Mouse (Mus musculus): ENCODE results near the gene Smg7. TPM values are rescaled to one million over a fixed set of nuclear protein-coding genes. Genes with fewer than 3 reads are reported as not detected.

The Smg7 gene
- polyA plus RNA-seq, 1 experiment from 2014 or later: 16.7 TPM

DNA sequence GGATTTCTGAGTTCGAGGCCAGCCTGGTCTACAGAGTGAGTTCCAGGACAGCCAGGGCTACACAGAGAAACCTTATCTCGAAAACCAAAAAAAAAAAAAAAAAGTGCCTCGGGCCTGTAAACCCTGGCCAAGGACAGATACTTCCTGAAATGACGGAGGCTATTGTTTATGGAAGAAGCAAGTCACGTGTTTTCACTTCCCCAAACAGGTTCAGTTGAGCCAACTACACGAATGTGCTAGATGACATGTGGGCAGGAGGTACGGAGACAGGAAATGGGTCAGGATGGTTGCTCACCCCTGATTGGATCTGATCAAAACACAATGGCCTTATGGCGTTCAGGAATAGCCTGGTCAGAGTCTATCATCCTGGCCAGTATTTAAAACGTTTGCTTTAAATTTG is 104.3 kb downstream of the Smg7 start:
- Histone ChIP-seq H3K9me3 (replicated peaks) (no peaks in the 10 kb centered on the region), H3K4me3 (no peak overlapping the region), H3K4me1 (peaks cover 24% of the 10 kb centered on the region), H3K27ac (no peak overlapping the region), H3K4me2 (no peak overlapping the region), H3K27me3 (replicated peaks) (no peaks in the 10 kb centered on the region), H3K9ac (no peak overlapping the region), H3K36me3 (no peaks in the 10 kb centered on the region)
- 18% methylated on average over 9 of the region's 9 CpGs for WGBS (ENCODE audit: insufficient replicate concordance)
- ATAC-seq: peak; percentile 16; the same call in 1 of the 2 replicates

DNA sequence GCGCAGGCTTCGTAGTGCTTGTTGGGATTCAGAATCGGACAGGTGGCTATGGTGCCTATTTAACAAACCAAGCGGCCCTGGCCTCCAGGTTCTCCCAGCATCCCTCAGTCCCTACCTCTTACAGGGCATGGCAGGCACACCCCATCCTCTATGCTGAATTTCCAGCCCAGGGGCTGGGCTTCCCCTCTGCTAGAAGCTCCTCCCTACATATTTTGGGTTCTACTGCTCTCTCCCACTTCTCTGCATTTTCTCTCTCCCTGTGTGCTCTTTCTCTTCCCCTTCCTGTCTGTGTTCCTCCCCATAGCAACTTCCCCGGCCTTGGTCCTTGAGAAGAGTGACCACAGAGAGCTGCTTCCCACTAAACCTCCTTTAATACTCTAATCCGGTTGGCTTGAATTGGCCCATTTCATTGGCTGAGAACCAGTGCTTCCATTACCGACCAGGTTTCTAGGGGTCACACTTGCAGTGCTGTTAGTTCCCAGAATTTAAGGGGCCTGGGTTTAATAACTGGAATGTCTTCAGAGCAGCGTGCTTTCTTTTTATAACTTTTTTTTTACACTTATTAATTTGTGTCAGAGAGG is 105.7 kb downstream of the Smg7 start:
- Histone ChIP-seq H3K4me3 (no peak overlapping the region), H3K27ac (no peak overlapping the region), H3K9ac (no peak overlapping the region), H3K9me3 (replicated peaks) (no peaks in the 10 kb centered on the region), H3K4me1 (peaks cover 24% of the 10 kb centered on the region), H3K4me2 (no peak overlapping the region), H3K27me3 (replicated peaks) (no peaks in the 10 kb centered on the region), H3K36me3 (no peaks in the 10 kb centered on the region)
- 67% methylated on average over 8 of the region's 8 CpGs for WGBS (ENCODE audit: insufficient replicate concordance)
- ATAC-seq: no peak

DNA sequence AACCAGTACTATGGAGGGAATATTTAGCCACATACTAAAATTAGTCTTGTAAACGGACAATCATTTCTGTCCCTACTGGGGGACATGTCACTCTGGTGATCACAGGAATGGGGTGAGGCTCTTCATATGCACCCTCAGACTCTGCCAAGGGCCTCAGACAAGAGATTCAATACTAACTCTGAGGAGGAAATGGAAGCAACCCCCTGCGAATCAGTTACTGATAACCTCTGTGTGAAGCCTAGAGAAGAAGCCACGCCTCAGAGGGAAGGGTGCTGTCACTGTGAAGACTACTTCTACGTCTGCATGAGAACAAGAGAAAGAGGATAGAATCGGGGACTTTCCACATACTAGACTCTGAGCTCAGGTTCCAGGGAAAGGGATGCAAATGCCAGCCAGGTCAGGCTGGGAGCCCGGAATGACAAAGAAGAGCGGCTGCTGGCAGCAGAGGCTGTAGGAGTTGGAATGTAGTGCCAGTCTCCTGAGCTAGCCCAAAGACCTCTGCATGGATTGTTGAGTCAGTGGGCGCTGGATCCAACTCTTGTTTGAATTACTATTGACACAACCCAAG is 106.7 kb downstream of the Smg7 start:
- Histone ChIP-seq H3K4me2 (no peak overlapping the region), H3K36me3 (no peaks in the 10 kb centered on the region), H3K9me3 (replicated peaks) (no peaks in the 10 kb centered on the region), H3K27me3 (replicated peaks) (no peaks in the 10 kb centered on the region), H3K4me1 (peaks cover 27% of the 10 kb centered on the region), H3K4me3 (no peak overlapping the region), H3K27ac (no peak overlapping the region), H3K9ac (no peak overlapping the region)
- WGBS (ENCODE audit: insufficient replicate concordance): 39% methylated on average over 8 of the region's 8 CpGs
- no peak for ATAC-seq

DNA sequence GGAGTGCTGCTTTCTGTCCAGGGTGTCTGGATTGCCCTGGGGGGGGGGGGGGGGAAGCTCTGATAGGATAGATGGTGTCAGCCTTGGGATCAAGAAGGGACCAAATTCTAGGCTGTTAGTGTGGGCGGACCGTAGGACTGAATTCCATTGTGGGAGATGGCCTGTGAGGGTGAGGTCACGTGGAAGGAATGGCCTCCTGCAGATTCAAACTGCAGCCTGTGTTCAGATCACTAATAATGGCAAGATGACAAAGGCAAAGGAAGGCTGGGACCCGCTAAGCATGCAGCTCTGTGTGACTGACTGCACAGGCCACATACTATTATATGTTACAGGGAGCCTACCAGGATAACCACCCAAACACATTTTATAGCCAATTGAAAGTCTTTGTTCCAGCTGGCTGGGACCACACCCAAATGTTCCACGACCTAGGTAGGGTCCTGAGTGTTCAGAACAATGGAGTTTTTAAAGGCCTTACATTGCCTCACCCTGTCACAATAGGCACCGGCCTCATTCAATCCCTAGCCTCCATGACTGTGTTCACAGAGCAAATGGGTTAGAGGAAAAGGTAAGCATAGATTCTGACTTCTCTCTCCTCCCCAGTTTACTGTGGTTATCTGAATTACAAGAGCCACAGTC is 108.8 kb downstream of the Smg7 start:
- Histone ChIP-seq H3K9ac (no peak overlapping the region), H3K27me3 (replicated peaks) (no peaks in the 10 kb centered on the region), H3K27ac (no peak overlapping the region), H3K36me3 (no peaks in the 10 kb centered on the region), H3K4me3 (no peak overlapping the region), H3K4me1 (peaks cover 27% of the 10 kb centered on the region), H3K9me3 (replicated peaks) (no peaks in the 10 kb centered on the region), H3K4me2 (no peak overlapping the region)
- ATAC-seq: no peak
- WGBS (ENCODE audit: insufficient replicate concordance): 60% methylated on average over 6 of the region's 6 CpGs

DNA sequence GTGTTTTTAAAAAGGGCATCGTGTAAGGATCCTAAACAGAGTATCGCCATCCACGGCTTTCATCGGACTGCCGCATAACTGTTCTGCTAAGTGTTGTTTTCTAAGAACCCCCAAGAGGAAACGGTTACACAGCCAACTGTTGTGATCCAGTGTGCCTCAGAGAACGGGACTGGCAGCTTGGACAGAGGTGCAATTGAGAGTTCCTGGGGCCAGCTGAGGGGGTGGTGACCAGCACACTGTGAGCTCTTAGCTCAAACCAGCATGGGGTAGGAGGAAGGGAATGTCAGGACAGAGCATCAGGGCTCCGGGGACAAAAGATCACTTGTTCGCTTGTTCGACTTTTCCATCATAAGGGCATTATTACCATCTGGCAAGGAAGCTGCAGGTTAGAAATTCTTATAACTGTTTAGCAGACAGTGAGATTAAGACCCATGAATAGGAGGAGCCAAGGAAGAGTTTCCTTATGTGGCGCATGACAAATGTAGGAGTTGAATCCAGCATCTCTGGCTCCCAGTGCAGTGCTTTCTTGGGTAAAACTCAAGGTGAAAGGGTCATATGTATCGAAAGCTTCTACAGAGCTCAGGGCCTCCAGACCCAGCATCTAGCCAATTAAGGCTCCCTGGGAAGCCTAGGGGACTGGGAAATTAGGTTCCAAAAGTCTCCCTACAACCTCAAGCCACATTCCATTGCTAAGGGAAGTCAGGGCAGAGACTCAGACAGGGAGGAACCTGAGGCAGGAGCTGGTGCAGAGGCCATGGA is 109.5 kb downstream of the Smg7 start:
- Histone ChIP-seq H3K27me3 (replicated peaks) (no peaks in the 10 kb centered on the region), H3K36me3 (no peaks in the 10 kb centered on the region), H3K4me1 (peaks cover 26% of the 10 kb centered on the region), H3K4me3 (no peak overlapping the region), H3K27ac (no peak overlapping the region), H3K4me2 (no peak overlapping the region), H3K9me3 (replicated peaks) (no peaks in the 10 kb centered on the region), H3K9ac (no peak overlapping the region)
- ATAC-seq: no peak
- WGBS (ENCODE audit: insufficient replicate concordance): 75% methylated on average over 12 of the region's 12 CpGs

DNA sequence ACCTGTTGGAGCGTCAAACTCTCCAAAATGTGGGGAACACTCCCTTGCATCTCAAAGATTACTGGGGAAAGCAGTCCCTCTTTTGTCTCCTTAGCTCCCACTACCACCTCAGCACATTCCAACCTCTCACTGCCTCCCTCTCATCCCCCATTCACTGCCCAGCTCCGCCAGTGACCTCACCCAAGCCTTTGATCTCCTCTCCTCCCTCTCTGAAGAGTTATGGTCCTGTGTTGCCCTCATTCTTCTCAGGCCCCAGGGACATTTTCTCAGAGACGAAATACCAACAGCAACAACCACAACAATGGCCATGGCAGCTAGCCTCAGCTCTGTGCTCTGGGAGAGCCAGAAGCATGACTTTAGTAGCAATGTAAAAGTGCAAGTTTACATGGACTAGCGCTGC is 111.2 kb downstream of the Smg7 start:
- Histone ChIP-seq H3K9me3 (replicated peaks) (no peaks in the 10 kb centered on the region), H3K4me2 (no peak overlapping the region), H3K4me3 (no peak overlapping the region), H3K27me3 (replicated peaks) (no peaks in the 10 kb centered on the region), H3K4me1 (peaks cover 19% of the 10 kb centered on the region), H3K36me3 (no peaks in the 10 kb centered on the region), H3K9ac (no peak overlapping the region), H3K27ac (no peak overlapping the region)
- ATAC-seq: no peak
- WGBS (ENCODE audit: insufficient replicate concordance): 50% methylated on average over 4 of the region's 4 CpGs

DNA sequence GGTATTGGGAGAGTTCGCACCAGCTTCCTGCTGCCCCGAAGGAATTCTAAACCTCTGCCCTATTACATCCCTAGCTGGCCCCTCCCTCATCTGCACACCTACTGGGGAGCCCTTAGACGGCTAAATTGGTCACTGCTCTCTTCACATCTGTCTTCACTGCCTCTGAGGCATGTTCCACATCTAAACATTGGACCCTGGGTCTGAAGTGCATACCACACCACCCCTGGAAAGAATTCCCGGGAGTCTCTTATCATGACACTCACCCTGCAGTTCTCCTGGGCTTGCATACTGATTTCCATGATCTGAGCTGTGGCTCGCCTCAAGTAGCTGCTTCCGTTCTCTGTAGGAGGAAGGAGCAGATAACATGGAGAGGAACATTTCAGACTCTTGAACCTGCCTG is 111.6 kb downstream of the Smg7 start:
- Histone ChIP-seq H3K36me3 (no peaks in the 10 kb centered on the region), H3K27me3 (replicated peaks) (no peaks in the 10 kb centered on the region), H3K4me1 (peaks cover 15% of the 10 kb centered on the region), H3K4me2 (peak overlapping the region; percentile 36), H3K27ac (no peak overlapping the region), H3K9me3 (replicated peaks) (no peaks in the 10 kb centered on the region), H3K4me3 (no peak overlapping the region), H3K9ac (no peak overlapping the region)
- no peak for ATAC-seq
- WGBS (ENCODE audit: insufficient replicate concordance): 5% methylated on average over 6 of the region's 6 CpGs

DNA sequence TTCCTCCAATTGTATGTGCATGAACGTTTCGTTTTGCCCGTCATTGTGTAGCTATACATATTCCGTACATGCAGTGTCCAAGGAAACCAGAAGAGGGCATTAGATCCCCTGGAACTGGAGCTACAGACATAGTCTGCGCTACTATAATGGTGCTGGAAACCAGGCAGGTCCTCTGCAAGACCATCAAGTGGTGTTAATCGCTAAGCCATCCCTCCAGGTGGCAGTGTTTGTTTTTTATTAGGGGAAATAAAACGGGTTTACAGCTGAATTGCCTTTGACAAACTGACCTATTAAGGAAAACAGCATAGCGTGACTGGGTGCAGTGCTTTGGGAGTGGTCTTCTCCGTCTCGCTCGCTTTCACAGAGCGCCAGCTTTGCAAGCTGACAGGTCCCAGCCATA is 112.2 kb downstream of the Smg7 start:
- no peak; the same call in 1 of the 2 replicates for ATAC-seq
- peak overlapping the region; percentile 36 for H3K4me2 ChIP-seq
- no peak overlapping the region for H3K9ac ChIP-seq
- H3K4me3 ChIP-seq: no peak overlapping the region
- no peaks in the 10 kb centered on the region for H3K9me3 ChIP-seq (replicated peaks)
- no peak overlapping the region for H3K27ac ChIP-seq
- no peaks in the 10 kb centered on the region for H3K36me3 ChIP-seq
- H3K27me3 ChIP-seq (replicated peaks): no peaks in the 10 kb centered on the region
- WGBS (ENCODE audit: insufficient replicate concordance): 17% methylated on average over 12 of the region's 12 CpGs
- H3K4me1 ChIP-seq: peaks cover 10% of the 10 kb centered on the region

DNA sequence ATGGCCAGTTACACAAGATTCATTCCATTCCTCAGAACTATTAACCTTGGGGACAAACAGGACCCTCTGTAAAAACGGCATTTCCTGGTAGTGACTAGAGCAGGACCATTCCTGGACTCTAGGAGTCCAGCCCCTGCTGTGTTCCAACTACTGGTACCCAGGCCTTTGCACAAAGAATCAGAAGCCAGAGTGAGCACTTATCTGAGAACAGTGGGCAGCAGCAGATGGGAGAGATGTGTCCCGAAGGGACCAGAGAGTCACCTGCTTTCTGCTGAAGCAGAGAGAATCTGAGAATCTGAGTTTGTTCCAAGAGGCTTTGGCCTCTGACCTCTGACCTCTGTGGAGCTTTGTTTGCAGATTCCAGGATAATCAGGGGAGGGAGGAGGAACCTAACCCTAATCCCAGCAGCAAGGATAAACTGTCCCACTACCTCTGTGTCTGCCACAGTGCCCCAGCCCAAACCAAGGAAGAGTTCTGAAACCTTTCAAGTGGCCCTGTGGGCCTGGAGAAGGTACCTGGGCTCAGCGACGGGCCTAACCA is 114.3 kb downstream of the Smg7 start:
- Histone ChIP-seq H3K4me3 (no peak overlapping the region), H3K27me3 (replicated peaks) (no peaks in the 10 kb centered on the region), H3K36me3 (no peaks in the 10 kb centered on the region), H3K9ac (no peak overlapping the region), H3K9me3 (replicated peaks) (no peaks in the 10 kb centered on the region), H3K4me2 (no peak overlapping the region), H3K4me1 (peaks cover 7% of the 10 kb centered on the region), H3K27ac (no peak overlapping the region)
- 54% methylated on average over 4 of the region's 4 CpGs for WGBS (ENCODE audit: insufficient replicate concordance)
- no peak for ATAC-seq

Other genes starting within 250 kb of the Smg7 start
- not detected in 2 replicates for gene Apobec4, start 152.1 kb downstream of the Smg7 start, polyA plus RNA-seq (2016; fragmentation: Nextera tagmentation; extraction: Ambion mirVana)
- 12.5 and 15.6 TPM in 2 replicates for gene Rgl1, start 136.3 kb downstream of the Smg7 start, polyA plus RNA-seq (2016; fragmentation: Nextera tagmentation; extraction: Ambion mirVana)
- gene Arpc5, start 136.1 kb downstream of the Smg7 start, polyA plus RNA-seq (2016; fragmentation: Nextera tagmentation; extraction: Ambion mirVana): 188 and 197 TPM in 2 replicates
- 9.5 and 11.1 TPM in 2 replicates for gene Ncf2, start 102.5 kb downstream of the Smg7 start, polyA plus RNA-seq (2016; fragmentation: Nextera tagmentation; extraction: Ambion mirVana)
- gene Nmnat2, start 52.3 kb upstream of the Smg7 start, polyA plus RNA-seq (2016; fragmentation: Nextera tagmentation; extraction: Ambion mirVana): 0.05 TPM in 1 of 2 replicates, not detected in the other

All from liver, embryonic 12.5 days (tissue).